Mouse (Mus musculus): ENCODE measurements at regions not wholly inside any gene's neighbourhood (a gene's known extent, or its start where the extent isn't known, plus 50 kb on each side); places are given as distances from the start of the nearest gene placed in this dataset. TPM values are rescaled to one million over a fixed set of nuclear protein-coding genes. Genes with fewer than 3 reads are reported as not detected.

DNA sequence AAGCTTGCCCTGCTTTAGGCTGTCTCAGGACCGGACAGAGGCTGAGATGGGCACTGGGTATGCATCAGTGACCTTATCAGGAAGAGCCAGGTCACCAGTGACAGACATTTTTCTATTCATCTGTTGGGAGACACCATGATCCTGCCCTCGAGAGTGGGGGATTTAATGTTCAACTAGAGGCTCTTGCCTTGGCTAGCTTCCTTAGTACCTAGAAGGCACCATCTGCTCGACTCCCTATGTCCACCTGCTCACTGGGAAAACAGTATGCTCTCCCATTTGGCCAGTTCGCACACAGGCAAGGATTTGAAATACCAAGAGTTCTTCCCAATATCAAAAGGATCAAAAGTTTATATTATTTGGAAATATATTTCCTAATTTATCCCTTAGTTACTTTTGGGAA is 321.3 kb downstream of the Sox2 start:
- no peaks in the 10 kb centered on the region for H3K9me3 ChIP-seq (replicated peaks)
- no peak overlapping the region for H3K9ac ChIP-seq
- H3K27ac ChIP-seq, result no peak overlapping the region
- no peaks in the 10 kb centered on the region for H3K27me3 ChIP-seq
- no peak for ATAC-seq (replicated peaks; ENCODE audit: insufficient number of reproducible peaks, insufficient read depth, low FRiP score, low read depth)
- 77% methylated on average over 4 of the region's 4 CpGs for WGBS
- H3K4me1 ChIP-seq (replicated peaks), result no peaks in the 10 kb centered on the region
- H3K4me3 ChIP-seq, result no peak overlapping the region
- H3K36me3 ChIP-seq, result no peaks in the 10 kb centered on the region
- H3K4me2 ChIP-seq, result no peak overlapping the region

DNA sequence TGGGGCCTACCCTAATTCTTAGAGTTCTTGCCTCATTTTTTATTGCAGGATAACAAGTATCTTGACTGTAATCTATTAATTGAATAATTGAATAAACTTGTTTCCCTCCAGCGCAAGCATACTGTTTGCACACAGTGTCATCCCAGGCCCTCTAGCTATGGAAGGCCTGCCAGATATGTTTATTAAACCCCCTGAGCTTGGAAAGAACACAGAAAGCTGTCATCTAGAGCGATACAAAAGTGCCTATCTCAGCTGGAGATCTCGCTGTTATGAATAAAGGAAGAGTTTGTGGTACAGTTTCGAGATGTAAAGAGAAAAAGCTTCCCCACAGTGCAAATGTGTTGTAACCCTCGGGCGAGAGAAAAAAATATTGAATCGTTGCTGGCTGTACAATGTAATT is 324.2 kb downstream of the Sox2 start:
- H3K4me2 ChIP-seq, result no peak overlapping the region
- no peak overlapping the region for H3K27ac ChIP-seq
- no peak overlapping the region for H3K4me3 ChIP-seq
- no peaks in the 10 kb centered on the region for H3K36me3 ChIP-seq
- H3K9ac ChIP-seq, result no peak overlapping the region
- 80% methylated on average over 7 of the region's 7 CpGs for WGBS
- ATAC-seq (replicated peaks; ENCODE audit: insufficient number of reproducible peaks, insufficient read depth, low FRiP score, low read depth), result no peak
- H3K4me1 ChIP-seq (replicated peaks), result no peaks in the 10 kb centered on the region
- H3K9me3 ChIP-seq (replicated peaks), result no peaks in the 10 kb centered on the region
- no peaks in the 10 kb centered on the region for H3K27me3 ChIP-seq

Small RNAs in the stretch of these regions (microRNA-seq; reads per million reads assigned to microRNA genes)
- gene Mir6378, result not detected

All from heart, embryonic 15.5 days (tissue).